ENCODE assay signal across 17 mouse cellular contexts in the genomic region with DNA sequence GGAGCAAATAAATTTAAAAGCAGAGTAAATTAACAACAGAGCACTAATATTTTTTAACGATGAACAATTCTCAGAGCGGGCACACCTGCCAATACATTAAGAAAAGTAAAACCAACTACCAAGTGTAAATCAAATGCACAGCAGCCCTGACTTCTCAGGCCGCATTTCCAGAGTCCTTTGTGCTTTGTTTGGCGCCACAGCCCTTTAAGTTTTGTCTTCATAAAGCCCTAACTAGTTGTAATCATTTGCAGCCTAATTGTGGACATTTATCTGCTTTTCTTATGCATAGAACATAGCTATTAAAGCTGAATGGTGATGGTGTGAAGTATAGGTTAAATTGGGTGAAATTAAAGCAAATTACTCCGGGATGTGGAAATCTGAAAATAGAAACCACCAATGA.
"Had no signal": no experiment of that assay in that cellular context is flagged by ENCODE, and none has a peak within 500 bp of the region (broad histone marks: within the 10 kb centered on the region; RNA-seq: fewer than 3 reads in every experiment).

No protein-coding gene starts in this region.

- H3K4me1 ChIP-seq: lung, embryonic 15.5 days; neural tube, embryonic 12.5 days; stomach, embryonic 15.5 days had no signal

- H3K9me3 ChIP-seq: lung, embryonic 15.5 days; megakaryocyte, embryonic 14.5 days; midbrain, embryonic 12.5 days; midbrain, embryonic 15.5 days; neural tube, embryonic 12.5 days; stomach, embryonic 15.5 days had no signal

- H3K36me3 ChIP-seq: lung, embryonic 15.5 days; midbrain, embryonic 12.5 days; midbrain, embryonic 15.5 days; neural tube, embryonic 12.5 days; stomach, embryonic 15.5 days had no signal

- H3K9ac ChIP-seq: liver, postnatal 0 days; lung, embryonic 15.5 days; midbrain, embryonic 12.5 days; midbrain, embryonic 15.5 days; neural tube, embryonic 12.5 days; stomach, embryonic 15.5 days had no signal

- H3K27ac ChIP-seq: lung, embryonic 15.5 days; macrophage; midbrain, embryonic 12.5 days; midbrain, embryonic 15.5 days; neural tube, embryonic 12.5 days; stomach, embryonic 15.5 days; stomach, postnatal 0 days had no signal

- H3K4me3 ChIP-seq: lung, embryonic 15.5 days; megakaryocyte, embryonic 14.5 days; midbrain, embryonic 12.5 days; midbrain, embryonic 15.5 days; neural tube, embryonic 12.5 days; stomach, embryonic 15.5 days had no signal

- DNase-seq: liver, postnatal 0 days; lung, adult 2 months; lung, postnatal 14 days; lung, postnatal 36 days; right cerebral cortex, postnatal 14 days; thymus, adult 2 months; thymus, postnatal 25 days; thymus, postnatal 4 days had no signal

- H3K4me2 ChIP-seq: lung, embryonic 15.5 days; midbrain, embryonic 12.5 days; midbrain, embryonic 15.5 days; neural tube, embryonic 12.5 days; stomach, embryonic 15.5 days had no signal

- ATAC-seq: liver, postnatal 0 days; lung, postnatal 0 days; midbrain, embryonic 15.5 days had no signal

- H3K27me3 ChIP-seq: lung, embryonic 15.5 days; megakaryocyte, embryonic 14.5 days; midbrain, embryonic 12.5 days; midbrain, embryonic 15.5 days; neural tube, embryonic 12.5 days; stomach, embryonic 15.5 days had no signal
